Mouse (Mus musculus) heart, embryonic 16.5 days (tissue): ENCODE results near the gene Gskip. TPM values are rescaled to one million over a fixed set of nuclear protein-coding genes. Genes with fewer than 3 reads are reported as not detected.

Experiments
- ATAC-seq: fragments of 200-750 bp; cut with Nextera tagmentation; replicated peaks from 2 replicates; pipeline ENCODE4 v1.8.0; 2017; ENCODE audit warnings: moderate number of reproducible peaks; ENCODE audit not compliant: insufficient read depth, low FRiP score; ENCODE audit errors: extremely low read depth
- H3K27ac ChIP-seq: fragments of 300-500 bp; sonication (generic); 2 replicates; pipeline ENCODE4 v1.5.1; 2014; ENCODE audit warnings: mild to moderate bottlenecking, low read length, control low read depth, moderate library complexity
- H3K27me3 ChIP-seq: fragments of 300-500 bp; sonication (generic); 2 replicates; pipeline ENCODE4 v1.6.1; 2014; ENCODE audit warnings: low read length, mixed read lengths; ENCODE audit not compliant: control insufficient read depth, insufficient read depth
- H3K36me3 ChIP-seq: fragments of 300-500 bp; sonication (generic); 2 replicates; pipeline ENCODE4 v1.6.1; 2014; ENCODE audit not compliant: control insufficient read depth, insufficient read depth
- H3K4me1 ChIP-seq: fragments of 300-500 bp; sonication (generic); 2 replicates; pipeline ENCODE4 v1.6.1; 2014; ENCODE audit warnings: low read length, mixed read lengths; ENCODE audit not compliant: control insufficient read depth, insufficient read depth
- H3K4me2 ChIP-seq: fragments of 300-500 bp; sonication (generic); 2 replicates; pipeline ENCODE4 v1.6.1; 2014; ENCODE audit warnings: low read depth, mild to moderate bottlenecking, control low read depth, low read length
- H3K4me3 ChIP-seq: fragments of 300-500 bp; sonication (generic); 2 replicates; pipeline ENCODE4 v1.5.1; 2014; ENCODE audit warnings: mild to moderate bottlenecking, control low read depth, low read length
- H3K9ac ChIP-seq: fragments of 300-500 bp; sonication (generic); 2 replicates; pipeline ENCODE4 v1.6.1; 2014; ENCODE audit warnings: low read length, control low read depth
- H3K9me3 ChIP-seq: fragments of 300-500 bp; sonication (generic); replicated peaks from 2 replicates; pipeline ENCODE4 v1.6.1; 2016; ENCODE audit warnings: low read length; ENCODE audit not compliant: control insufficient read depth
- WGBS: fragments of 180-500 bp; shearing (Covaris S2); extraction: QIAGEN DNeasy Blood & Tissue Kit; methylation state at CpG from one replicate; pipeline ENCODE4 v1.1.7; 2014; 5-methylcytosine and 5-hydroxymethylcytosine counted together
- polyA plus RNA-seq: library from polyadenylated mRNA; unstranded; fragments of >200 nt; fragmentation: Nextera tagmentation; extraction: Ambion mirVana; gene quantifications from 2 replicates; pipeline ENCODE4 v1.2.1, GENCODE M21; 2015

The Gskip gene
- polyA plus RNA-seq, 1 experiment from 2014 or later: 21.4 TPM

- Histone ChIP-seq H3K4me3 (0 out of 2 replicates have a peak within 1 kb of the TSS, but pooled peaks have one; percentile 10), H3K4me1 (peaks cover 5% of the 10 kb centered on the region; the same call in 1 of the 2 replicates), H3K4me2 (peak within 1 kb of the TSS; percentile 39), H3K9me3 (no peaks in the 10 kb centered on the region), H3K27ac (no peak within 1 kb of the TSS), H3K27me3 (no peaks in the 10 kb centered on the region), H3K36me3 (0 out of 2 replicates have a peak, but pooled peaks cover 2% of the 10 kb centered on the region), H3K9ac (no peak within 1 kb of the TSS)
- peak; percentile 73 for ATAC-seq
- WGBS: 13% methylated on average over 22 of the region's 22 CpGs
Measured at GRCm38 (mm10) chr12:105705799-105706487, 21.3 kb downstream of the Gskip start, which contains the start of gene Ak7. Gene Ak7 (plus strand): TSS chr12:105705976.

GRCm38 (mm10) chr12:105718616-105719015, 34.0 kb downstream of the Gskip start:
- Histone ChIP-seq H3K4me2 (peak overlapping the region; percentile 44), H3K4me1 (no peaks in the 10 kb centered on the region), H3K4me3 (0 out of 2 replicates have a peak overlapping the region, but pooled peaks have one; percentile 24), H3K27ac (no peak overlapping the region), H3K36me3 (no peaks in the 10 kb centered on the region), H3K9me3 (no peaks in the 10 kb centered on the region), H3K27me3 (no peaks in the 10 kb centered on the region), H3K9ac (no peak overlapping the region)
- 50% methylated on average over 17 of the region's 17 CpGs for WGBS
- ATAC-seq: no peak

GRCm38 (mm10) chr12:105720196-105720595, 35.6 kb downstream of the Gskip start:
- no peaks in the 10 kb centered on the region for H3K36me3 ChIP-seq
- no peak overlapping the region for H3K27ac ChIP-seq
- ATAC-seq: no peak
- no peaks in the 10 kb centered on the region for H3K27me3 ChIP-seq
- no peaks in the 10 kb centered on the region for H3K9me3 ChIP-seq
- no peak overlapping the region for H3K9ac ChIP-seq
- 72% methylated on average over 3 of the region's 3 CpGs for WGBS
- no peaks in the 10 kb centered on the region for H3K4me1 ChIP-seq
- no peak overlapping the region for H3K4me2 ChIP-seq
- H3K4me3 ChIP-seq: no peak overlapping the region

- Histone ChIP-seq H3K9me3 (no peaks in the 10 kb centered on the region), H3K27ac (no peak overlapping the region), H3K27me3 (no peaks in the 10 kb centered on the region), H3K9ac (no peak overlapping the region), H3K36me3 (no peaks in the 10 kb centered on the region), H3K4me1 (no peaks in the 10 kb centered on the region), H3K4me2 (no peak overlapping the region), H3K4me3 (no peak overlapping the region)
- 58% methylated on average over 14 of the region's 14 CpGs for WGBS
- no peak for ATAC-seq
Measured at GRCm38 (mm10) chr12:105721452-105722132, 37.0 kb downstream of the Gskip start.

GRCm38 (mm10) chr12:105722657-105723056, 38.0 kb downstream of the Gskip start:
- no peak for ATAC-seq
- WGBS: 3% methylated on average over 5 of the region's 5 CpGs
- no peaks in the 10 kb centered on the region for H3K36me3 ChIP-seq
- H3K27ac ChIP-seq: no peak overlapping the region
- H3K9ac ChIP-seq: no peak overlapping the region
- no peaks in the 10 kb centered on the region for H3K9me3 ChIP-seq
- no peaks in the 10 kb centered on the region for H3K27me3 ChIP-seq
- no peak overlapping the region for H3K4me3 ChIP-seq
- H3K4me2 ChIP-seq: no peak overlapping the region
- H3K4me1 ChIP-seq: no peaks in the 10 kb centered on the region

- 37% methylated on average over 1 of the region's 1 CpGs for WGBS
- ATAC-seq: no peak
- no peaks in the 10 kb centered on the region for H3K4me1 ChIP-seq
- H3K4me2 ChIP-seq: no peak overlapping the region
- H3K9me3 ChIP-seq: no peaks in the 10 kb centered on the region
- H3K4me3 ChIP-seq: no peak overlapping the region
- no peak overlapping the region for H3K27ac ChIP-seq
- H3K27me3 ChIP-seq: no peaks in the 10 kb centered on the region
- H3K36me3 ChIP-seq: no peaks in the 10 kb centered on the region
- no peak overlapping the region for H3K9ac ChIP-seq
Measured at GRCm38 (mm10) chr12:105724616-105725015, 40.0 kb downstream of the Gskip start.

- no peak overlapping the region for H3K27ac ChIP-seq
- 69% methylated on average over 13 of the region's 13 CpGs for WGBS
- H3K4me3 ChIP-seq: no peak overlapping the region
- no peaks in the 10 kb centered on the region for H3K36me3 ChIP-seq
- no peak overlapping the region for H3K4me2 ChIP-seq
- H3K9me3 ChIP-seq: no peaks in the 10 kb centered on the region
- no peaks in the 10 kb centered on the region for H3K4me1 ChIP-seq
- no peak overlapping the region for H3K9ac ChIP-seq
- ATAC-seq: no peak
- H3K27me3 ChIP-seq: no peaks in the 10 kb centered on the region
Measured at GRCm38 (mm10) chr12:105725736-105726135, 41.1 kb downstream of the Gskip start.

GRCm38 (mm10) chr12:105727268-105727667, 42.6 kb downstream of the Gskip start:
- Histone ChIP-seq H3K36me3 (no peaks in the 10 kb centered on the region), H3K27me3 (no peaks in the 10 kb centered on the region), H3K9ac (no peak overlapping the region), H3K4me3 (no peak overlapping the region), H3K27ac (no peak overlapping the region), H3K4me2 (no peak overlapping the region), H3K9me3 (no peaks in the 10 kb centered on the region), H3K4me1 (no peaks in the 10 kb centered on the region)
- no peak for ATAC-seq
- WGBS: 77% methylated on average over 3 of the region's 3 CpGs

GRCm38 (mm10) chr12:105727964-105728363, 43.3 kb downstream of the Gskip start:
- ATAC-seq: no peak
- 28% methylated on average over 8 of the region's 8 CpGs for WGBS
- no peak overlapping the region for H3K9ac ChIP-seq
- H3K27me3 ChIP-seq: no peaks in the 10 kb centered on the region
- H3K4me1 ChIP-seq: no peaks in the 10 kb centered on the region
- no peaks in the 10 kb centered on the region for H3K36me3 ChIP-seq
- H3K27ac ChIP-seq: no peak overlapping the region
- no peak overlapping the region for H3K4me3 ChIP-seq
- no peak overlapping the region for H3K4me2 ChIP-seq
- H3K9me3 ChIP-seq: no peaks in the 10 kb centered on the region
